Mouse (Mus musculus): ENCODE data around the gene Kat7. TPM values are rescaled to one million over a fixed set of nuclear protein-coding genes. Genes with fewer than 3 reads are reported as not detected.

Kat7 gene
- polyA plus RNA-seq, 1 experiment from 2014 or later = 55.5 TPM

GRCm38 (mm10) chr11:95276056-95276455, 34.0 kb downstream of the Kat7 start:
- H3K27me3 ChIP-seq (ENCODE audit: control insufficient read depth, insufficient read depth, low read length) = no peaks in the 10 kb centered on the region
- 92% methylated on average over 6 of the region's 6 CpGs for WGBS
- no peaks in the 10 kb centered on the region for H3K9me3 ChIP-seq (ENCODE audit: control insufficient read depth, low read length)
- no peak overlapping the region for H3K4me3 ChIP-seq (ENCODE audit: low read depth, low read length)
- H3K4me1 ChIP-seq (ENCODE audit: control insufficient read depth, insufficient read depth, low read length) = no peaks in the 10 kb centered on the region
- H3K9ac ChIP-seq (replicated peaks; ENCODE audit: low read depth, low read length) = no peak overlapping the region
- peaks cover 66% of the 10 kb centered on the region for H3K36me3 ChIP-seq (ENCODE audit: control insufficient read depth, insufficient read depth, low read length)
- no peak overlapping the region for H3K4me2 ChIP-seq (ENCODE audit: low read depth, low read length)
- H3K27ac ChIP-seq (ENCODE audit: low read depth, low read length) = no peak overlapping the region
- ATAC-seq (ENCODE audit: low read depth) = no peak

DNA sequence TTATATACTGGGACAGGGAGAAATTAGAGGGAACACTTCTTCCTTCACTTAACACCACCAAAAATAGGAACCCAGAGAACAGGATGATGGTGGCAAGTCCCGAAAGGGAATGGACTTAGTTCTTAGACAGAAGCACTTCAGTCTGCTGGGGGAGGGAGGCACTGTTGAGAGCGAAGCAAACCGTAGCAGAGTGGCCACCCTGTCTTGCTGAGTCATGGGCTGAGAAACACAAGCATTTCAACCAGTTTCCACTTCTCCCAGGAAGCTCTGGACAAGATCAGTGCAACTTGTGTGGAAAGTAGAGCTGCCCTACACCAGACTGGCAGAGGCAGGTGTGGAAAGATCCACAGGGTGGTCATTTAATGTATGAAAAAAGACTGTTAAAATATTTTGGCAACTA, 35.4 kb downstream of the Kat7 start:
- H3K27ac ChIP-seq (ENCODE audit: low read depth, low read length) = no peak overlapping the region
- no peaks in the 10 kb centered on the region for H3K4me1 ChIP-seq (ENCODE audit: control insufficient read depth, insufficient read depth, low read length)
- H3K9me3 ChIP-seq (ENCODE audit: control insufficient read depth, low read length) = no peaks in the 10 kb centered on the region
- no peak for ATAC-seq (ENCODE audit: low read depth)
- no peak overlapping the region for H3K4me2 ChIP-seq (ENCODE audit: low read depth, low read length)
- H3K9ac ChIP-seq (replicated peaks; ENCODE audit: low read depth, low read length) = no peak overlapping the region
- no peak overlapping the region for H3K4me3 ChIP-seq (ENCODE audit: low read depth, low read length)
- H3K27me3 ChIP-seq (ENCODE audit: control insufficient read depth, insufficient read depth, low read length) = no peaks in the 10 kb centered on the region
- H3K36me3 ChIP-seq (ENCODE audit: control insufficient read depth, insufficient read depth, low read length) = peaks cover 64% of the 10 kb centered on the region
- WGBS = 85% methylated on average over 3 of the region's 3 CpGs

DNA sequence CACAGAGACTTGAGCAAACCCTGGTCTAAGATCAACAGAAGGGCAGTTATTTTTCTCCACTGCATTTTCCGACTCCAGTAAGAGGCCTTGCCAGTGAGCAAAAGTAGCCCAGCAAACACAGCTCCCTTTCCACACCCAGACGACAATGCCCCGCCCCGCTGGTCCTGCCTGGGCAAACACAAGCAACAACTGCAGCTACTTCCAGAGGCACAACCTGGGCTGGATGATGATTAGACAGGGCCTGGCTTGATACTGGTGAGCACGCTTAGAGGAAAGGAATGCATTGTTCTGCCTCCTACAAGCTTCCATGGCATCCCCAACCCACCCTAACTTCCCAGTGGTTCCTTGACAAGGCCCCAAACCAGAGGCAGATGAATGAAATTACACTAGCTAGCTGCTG, 36.4 kb downstream of the Kat7 start:
- H3K4me3 ChIP-seq (ENCODE audit: low read depth, low read length) = no peak overlapping the region
- H3K4me1 ChIP-seq (ENCODE audit: control insufficient read depth, insufficient read depth, low read length) = no peaks in the 10 kb centered on the region
- no peak for ATAC-seq (ENCODE audit: low read depth)
- peaks cover 55% of the 10 kb centered on the region for H3K36me3 ChIP-seq (ENCODE audit: control insufficient read depth, insufficient read depth, low read length)
- no peaks in the 10 kb centered on the region for H3K27me3 ChIP-seq (ENCODE audit: control insufficient read depth, insufficient read depth, low read length)
- no peak overlapping the region for H3K27ac ChIP-seq (ENCODE audit: low read depth, low read length)
- no peak overlapping the region for H3K4me2 ChIP-seq (ENCODE audit: low read depth, low read length)
- no peak overlapping the region for H3K9ac ChIP-seq (replicated peaks; ENCODE audit: low read depth, low read length)
- no peaks in the 10 kb centered on the region for H3K9me3 ChIP-seq (ENCODE audit: control insufficient read depth, low read length)
- 90% methylated on average over 5 of the region's 5 CpGs for WGBS

GRCm38 (mm10) chr11:95266540-95267245, 43.4 kb downstream of the Kat7 start:
- no peak overlapping the region for H3K9ac ChIP-seq (replicated peaks; ENCODE audit: low read depth, low read length)
- ATAC-seq (ENCODE audit: low read depth) = no peak
- no peak overlapping the region for H3K4me3 ChIP-seq (ENCODE audit: low read depth, low read length)
- WGBS = 56% methylated on average over 6 of the region's 6 CpGs
- H3K36me3 ChIP-seq (ENCODE audit: control insufficient read depth, insufficient read depth, low read length) = peaks cover 7% of the 10 kb centered on the region; the same call in 1 of the 2 replicates
- H3K27me3 ChIP-seq (ENCODE audit: control insufficient read depth, insufficient read depth, low read length) = no peaks in the 10 kb centered on the region
- H3K9me3 ChIP-seq (ENCODE audit: control insufficient read depth, low read length) = no peaks in the 10 kb centered on the region
- H3K4me2 ChIP-seq (ENCODE audit: low read depth, low read length) = no peak overlapping the region
- H3K27ac ChIP-seq (ENCODE audit: low read depth, low read length) = no peak overlapping the region
- no peaks in the 10 kb centered on the region for H3K4me1 ChIP-seq (ENCODE audit: control insufficient read depth, insufficient read depth, low read length)

GRCm38 (mm10) chr11:95264455-95265013, 45.5 kb downstream of the Kat7 start:
- 77% methylated on average over 4 of the region's 4 CpGs for WGBS
- Histone ChIP-seq H3K4me2 (ENCODE audit: low read depth, low read length) (no peak overlapping the region), H3K27ac (ENCODE audit: low read depth, low read length) (no peak overlapping the region), H3K4me1 (ENCODE audit: control insufficient read depth, insufficient read depth, low read length) (no peaks in the 10 kb centered on the region), H3K9ac (replicated peaks; ENCODE audit: low read depth, low read length) (no peak overlapping the region), H3K4me3 (ENCODE audit: low read depth, low read length) (no peak overlapping the region), H3K27me3 (ENCODE audit: control insufficient read depth, insufficient read depth, low read length) (no peaks in the 10 kb centered on the region), H3K9me3 (ENCODE audit: control insufficient read depth, low read length) (no peaks in the 10 kb centered on the region), H3K36me3 (ENCODE audit: control insufficient read depth, insufficient read depth, low read length) (no peaks in the 10 kb centered on the region)
- no peak for ATAC-seq (ENCODE audit: low read depth)

- 23% methylated on average over 11 of the region's 11 CpGs for WGBS
- Histone ChIP-seq H3K27me3 (ENCODE audit: control insufficient read depth, insufficient read depth, low read length) (no peaks in the 10 kb centered on the region), H3K9ac (replicated peaks; ENCODE audit: low read depth, low read length) (no peak overlapping the region), H3K4me1 (ENCODE audit: control insufficient read depth, insufficient read depth, low read length) (no peaks in the 10 kb centered on the region), H3K36me3 (ENCODE audit: control insufficient read depth, insufficient read depth, low read length) (no peaks in the 10 kb centered on the region), H3K9me3 (ENCODE audit: control insufficient read depth, low read length) (no peaks in the 10 kb centered on the region), H3K27ac (ENCODE audit: low read depth, low read length) (no peak overlapping the region), H3K4me3 (ENCODE audit: low read depth, low read length) (no peak overlapping the region), H3K4me2 (ENCODE audit: low read depth, low read length) (no peak overlapping the region)
- no peak for ATAC-seq (ENCODE audit: low read depth)
Measured at GRCm38 (mm10) chr11:95263816-95264454, 46.1 kb downstream of the Kat7 start.

GRCm38 (mm10) chr11:95261178-95261751, 48.8 kb downstream of the Kat7 start, which contains the start of gene Tac4:
Tac4 (plus strand) TSS chr11:95261529.
- H3K27ac ChIP-seq (ENCODE audit: low read depth, low read length) = no peak within 1 kb of the TSS
- no peaks in the 10 kb centered on the region for H3K27me3 ChIP-seq (ENCODE audit: control insufficient read depth, insufficient read depth, low read length)
- 0 out of 2 replicates have a peak, but pooled peaks cover 6% of the 10 kb centered on the region for H3K4me1 ChIP-seq (ENCODE audit: control insufficient read depth, insufficient read depth, low read length)
- no peak within 1 kb of the TSS for H3K9ac ChIP-seq (replicated peaks; ENCODE audit: low read depth, low read length)
- H3K9me3 ChIP-seq (ENCODE audit: control insufficient read depth, low read length) = no peaks in the 10 kb centered on the region
- no peak within 1 kb of the TSS for H3K4me3 ChIP-seq (ENCODE audit: low read depth, low read length)
- WGBS = 70% methylated on average over 5 of the region's 5 CpGs
- no peak for ATAC-seq (ENCODE audit: low read depth)
- H3K36me3 ChIP-seq (ENCODE audit: control insufficient read depth, insufficient read depth, low read length) = no peaks in the 10 kb centered on the region
- H3K4me2 ChIP-seq (ENCODE audit: low read depth, low read length) = no peak within 1 kb of the TSS

GRCm38 (mm10) chr11:95259088-95259849, 50.8 kb downstream of the Kat7 start:
- Histone ChIP-seq H3K4me2 (ENCODE audit: low read depth, low read length) (peak overlapping the region; percentile 86), H3K27ac (ENCODE audit: low read depth, low read length) (peak overlapping the region; percentile 28; the same call in 1 of the 2 replicates), H3K27me3 (ENCODE audit: control insufficient read depth, insufficient read depth, low read length) (no peaks in the 10 kb centered on the region), H3K9me3 (ENCODE audit: control insufficient read depth, low read length) (no peaks in the 10 kb centered on the region), H3K9ac (replicated peaks; ENCODE audit: low read depth, low read length) (peak overlapping the region; percentile 39), H3K36me3 (ENCODE audit: control insufficient read depth, insufficient read depth, low read length) (no peaks in the 10 kb centered on the region), H3K4me1 (ENCODE audit: control insufficient read depth, insufficient read depth, low read length) (0 out of 2 replicates have a peak, but pooled peaks cover 6% of the 10 kb centered on the region), H3K4me3 (ENCODE audit: low read depth, low read length) (peak overlapping the region; percentile 39)
- ATAC-seq (ENCODE audit: low read depth) = peak; percentile 62
- WGBS = under 1% methylated on average over 72 of the region's 73 CpGs
